Mouse (Mus musculus) MEL (cell line): Measurements from ENCODE around the gene Vps8. TPM values are rescaled to one million over a fixed set of nuclear protein-coding genes. Genes with fewer than 3 reads are reported as not detected.

ENCODE experiments used
- DNase-seq: peaks from one replicate; pipeline ENCODE4 v3.0.0; 2011; ENCODE audit warnings: low read depth, low spot score
- H3K27ac ChIP-seq: 2 replicates; pipeline ENCODE4 v1.5.1; 2012; ENCODE audit warnings: low read depth, mild to moderate bottlenecking, control low read depth, low read length, moderate library complexity; ENCODE audit not compliant: control insufficient read depth
- H3K27me3 ChIP-seq, 2 experiments: fragments of 150-350 bp in 1 of 2; sonication (generic) in 1 of 2; 2 replicates each; pipeline ENCODE4 v1.6.1; 2012; ENCODE audit warnings: low read length in 2 of 2, mild to moderate bottlenecking in 2 of 2, improper control_type of control experiment in 1 of 2, moderate library complexity in 1 of 2; ENCODE audit not compliant: insufficient read depth in 2 of 2, control insufficient read depth in 1 of 2
- H3K36me3 ChIP-seq, 2 experiments: 2 replicates each; pipeline ENCODE4 v1.6.1; 2012 to 2014; ENCODE audit warnings: low read length in 2 of 2, improper control_type of control experiment in 1 of 2, inconsistent platforms in 1 of 2, mild to moderate bottlenecking in 1 of 2; ENCODE audit not compliant: insufficient read depth in 2 of 2, control insufficient read depth in 1 of 2
- H3K4me1 ChIP-seq, 2 experiments: fragments of 150-350 bp in 1 of 2; sonication (generic) in 1 of 2; 2 replicates each; pipeline ENCODE4 v1.6.1; 2012; ENCODE audit warnings: low read length in 2 of 2, improper control_type of control experiment in 1 of 2, mild to moderate bottlenecking in 1 of 2; ENCODE audit not compliant: insufficient read depth in 2 of 2, control insufficient read depth in 1 of 2
- H3K4me3 ChIP-seq, 2 experiments: fragments of 150-350 bp in 1 of 2; sonication (generic) in 1 of 2; 2 replicates each; pipeline ENCODE4 v1.5.1; 2012; ENCODE audit warnings: low read depth in 2 of 2, low read length in 2 of 2, mild to moderate bottlenecking in 2 of 2, moderate library complexity in 2 of 2, control low read depth in 1 of 2, improper control_type of control experiment in 1 of 2; ENCODE audit not compliant: control insufficient read depth in 1 of 2, insufficient read depth in 1 of 2
- H3K79me2 ChIP-seq: 2 replicates; pipeline ENCODE4 v1.6.1; 2012; ENCODE audit warnings: mild to moderate bottlenecking, low read length, moderate library complexity; ENCODE audit not compliant: control insufficient read depth, poor library complexity, insufficient read depth
- H3K9ac ChIP-seq: 2 replicates; pipeline ENCODE4 v1.6.1; 2012; ENCODE audit warnings: low read depth, mild to moderate bottlenecking, control low read depth, low read length, moderate library complexity; ENCODE audit not compliant: control insufficient read depth, poor library complexity, severe bottlenecking
- H3K9me3 ChIP-seq: fragments of 150-350 bp; sonication (generic); replicated peaks from 2 replicates; pipeline ENCODE4 v1.6.1; 2012; ENCODE audit warnings: mild to moderate bottlenecking, low read length, improper control_type of control experiment, moderate library complexity; ENCODE audit not compliant: insufficient read depth
- BHLHE40 ChIP-seq: IDR thresholded peaks from 2 replicates; pipeline ENCODE4 v1.6.1; 2012; ENCODE audit warnings: low read depth, mild to moderate bottlenecking, inconsistent platforms, low read length, improper control_type of control experiment, borderline replicate concordance
- CTCF ChIP-seq, 3 experiments: IDR thresholded peaks in 2 of 3; conservative IDR thresholded peaks in 1 of 3; 2 replicates each; pipeline ENCODE4 v1.5.1; 2011 to 2012; ENCODE audit warnings: low read length in 3 of 3, low read depth in 2 of 3, mild to moderate bottlenecking in 2 of 3, improper control_type of control experiment in 1 of 3, inconsistent platforms in 1 of 3, mixed read lengths in 1 of 3, moderate library complexity in 1 of 3; ENCODE audit not compliant: control insufficient read depth in 1 of 3, insufficient read depth in 1 of 3, poor library complexity in 1 of 3, severe bottlenecking in 1 of 3
- E2F4 ChIP-seq: IDR thresholded peaks from 2 replicates; pipeline ENCODE4 v1.6.1; 2011; ENCODE audit warnings: low read depth, low read length, improper control_type of control experiment, borderline replicate concordance
- GATA1 ChIP-seq: IDR thresholded peaks from 2 replicates; pipeline ENCODE4 v1.6.1; 2011; ENCODE audit warnings: low read depth, low read length, improper control_type of control experiment
- HCFC1 ChIP-seq: IDR thresholded peaks from 2 replicates; pipeline ENCODE4 v1.6.1; 2012; ENCODE audit warnings: low read depth, mild to moderate bottlenecking, inconsistent platforms, low read length, improper control_type of control experiment, moderate library complexity
- JUND ChIP-seq: IDR thresholded peaks from 2 replicates; pipeline ENCODE4 v1.6.1; 2011; ENCODE audit warnings: low read depth, mild to moderate bottlenecking, improper control_type of control experiment, low read length
- KAT2A ChIP-seq: conservative IDR thresholded peaks from 2 replicates; pipeline ENCODE4 v1.6.1; 2012; ENCODE audit warnings: low read depth, low read length, improper control_type of control experiment, inconsistent platforms
- MAFK ChIP-seq: IDR thresholded peaks from 2 replicates; pipeline ENCODE4 v1.6.1; 2011; ENCODE audit warnings: low read depth, mild to moderate bottlenecking, low read length, improper control_type of control experiment, borderline replicate concordance
- MAX ChIP-seq: IDR thresholded peaks from 2 replicates; pipeline ENCODE4 v1.6.1; 2011; ENCODE audit warnings: low read length, improper control_type of control experiment
- MAZ ChIP-seq: IDR thresholded peaks from 2 replicates; pipeline ENCODE4 v1.6.1; 2012; ENCODE audit warnings: low read depth, mild to moderate bottlenecking, inconsistent platforms, low read length, improper control_type of control experiment
- MXI1 ChIP-seq: IDR thresholded peaks from 2 replicates; pipeline ENCODE4 v1.6.1; 2011; ENCODE audit warnings: mild to moderate bottlenecking, low read depth, low read length, improper control_type of control experiment
- MYB ChIP-seq: IDR thresholded peaks from 2 replicates; pipeline ENCODE4 v1.6.1; 2011; ENCODE audit warnings: mild to moderate bottlenecking, low read depth, low read length, improper control_type of control experiment
- NRF1 ChIP-seq: IDR thresholded peaks from 2 replicates; pipeline ENCODE4 v1.6.1; 2014; ENCODE audit warnings: low read depth, mild to moderate bottlenecking, inconsistent platforms, low read length, improper control_type of control experiment, moderate library complexity; ENCODE audit not compliant: poor library complexity, insufficient read depth, severe bottlenecking
- POLR2AphosphoS2 ChIP-seq: IDR thresholded peaks from 2 replicates; pipeline ENCODE4 v1.6.1; 2011; ENCODE audit warnings: low read length, improper control_type of control experiment
- POLR2AphosphoS5 ChIP-seq: IDR thresholded peaks from 2 replicates; pipeline ENCODE4 v1.6.1; 2012; ENCODE audit warnings: low read depth, borderline replicate concordance, mild to moderate bottlenecking, inconsistent platforms, low read length, moderate library complexity, mixed read lengths
- RAD21 ChIP-seq: IDR thresholded peaks from 2 replicates; pipeline ENCODE4 v1.6.1; 2011; ENCODE audit warnings: mild to moderate bottlenecking, low read depth, low read length, improper control_type of control experiment
- RCOR1 ChIP-seq: IDR thresholded peaks from 2 replicates; pipeline ENCODE4 v1.6.1; 2012; ENCODE audit warnings: low read depth, mild to moderate bottlenecking, inconsistent platforms, low read length, improper control_type of control experiment
- SIN3A ChIP-seq: IDR thresholded peaks from 2 replicates; pipeline ENCODE4 v1.6.1; 2012; ENCODE audit warnings: low read length, improper control_type of control experiment, inconsistent platforms
- SMC3 ChIP-seq: IDR thresholded peaks from 2 replicates; pipeline ENCODE4 v1.6.1; 2011; ENCODE audit warnings: low read depth, low read length, improper control_type of control experiment
- TAL1 ChIP-seq: IDR thresholded peaks from 2 replicates; pipeline ENCODE4 v1.6.1; 2012; ENCODE audit warnings: mild to moderate bottlenecking, inconsistent platforms, low read length, moderate library complexity, mixed read lengths
- TBP ChIP-seq: IDR thresholded peaks from 2 replicates; pipeline ENCODE4 v1.8.0; 2011; ENCODE audit warnings: low read depth, low read length, improper control_type of control experiment
- UBTF ChIP-seq: IDR thresholded peaks from 2 replicates; pipeline ENCODE4 v1.6.1; 2012; ENCODE audit warnings: low read depth, mild to moderate bottlenecking, inconsistent platforms, low read length, improper control_type of control experiment, moderate library complexity, borderline replicate concordance; ENCODE audit not compliant: insufficient read depth
- ZC3H11A ChIP-seq: IDR thresholded peaks from 2 replicates; pipeline ENCODE4 v1.6.1; 2012; ENCODE audit warnings: low read depth, mild to moderate bottlenecking, inconsistent platforms, low read length, improper control_type of control experiment
- ZKSCAN1 ChIP-seq: IDR thresholded peaks from 2 replicates; pipeline ENCODE4 v1.6.1; 2012; ENCODE audit warnings: low read depth, mild to moderate bottlenecking, inconsistent platforms, low read length, improper control_type of control experiment, moderate library complexity
- ZMIZ1 ChIP-seq: IDR thresholded peaks from 2 replicates; pipeline ENCODE4 v1.6.1; 2012; ENCODE audit warnings: low read depth, mild to moderate bottlenecking, inconsistent platforms, low read length, improper control_type of control experiment, moderate library complexity
- ZNF384 ChIP-seq: IDR thresholded peaks from 2 replicates; pipeline ENCODE4 v1.6.1; 2012; ENCODE audit warnings: low read depth, mild to moderate bottlenecking, inconsistent platforms, low read length, improper control_type of control experiment
- polyA plus RNA-seq, 2 experiments: library from polyadenylated mRNA; stranded (reverse) in 1 of 2; unstranded in 1 of 2; fragments of >175 nt in 1 of 2; fragments of >200 nt in 1 of 2; gene quantifications; 2 replicates each; pipeline versions ENCODE4 v1.2.1 to v1.2.4; 2012; ENCODE audit warnings: low replicate concordance in 2 of 2, low read depth in 1 of 2; ENCODE audit not compliant: insufficient read length in 2 of 2, insufficient read depth in 1 of 2, missing spikeins in 1 of 2
- total RNA-seq: library from RNA; depleted of rRNA; stranded (reverse); fragments of 300-350 nt; gene quantifications from 2 replicates; pipeline ENCODE4 v1.2.3, GENCODE M21; 2012

Gene Vps8
- total and polyA plus RNA-seq, 3 experiments: 10.5 to 14.0 TPM; not detected in 1

DNA sequence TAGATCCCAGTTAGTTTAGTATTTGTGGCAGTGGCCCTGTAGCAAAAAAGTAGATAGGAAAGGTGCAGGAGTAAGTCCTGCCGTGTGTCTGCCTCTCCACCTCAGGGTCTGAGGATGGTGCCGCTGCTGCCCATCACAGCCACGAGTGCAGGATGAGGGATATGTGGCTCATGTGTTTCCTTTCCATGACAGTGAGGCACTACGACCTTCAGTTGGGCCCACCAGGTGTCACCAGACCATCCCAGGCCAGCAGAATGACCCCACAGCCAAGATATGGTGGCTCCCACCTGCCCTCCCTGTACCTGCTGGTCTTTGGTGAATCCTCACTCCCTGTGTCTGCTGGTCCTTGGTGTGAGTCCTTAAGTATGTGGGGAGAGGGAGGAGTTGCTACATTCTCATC, 228.2 kb downstream of the Vps8 start:
- Histone ChIP-seq H3K79me2 (no peaks in the 10 kb centered on the region), H3K4me1 (peaks cover 10 to 14% of the 10 kb centered on the region in 2 experiments), H3K9ac (no peak overlapping the region), H3K36me3 (peaks cover 0 to 7% of the 10 kb centered on the region in 2 experiments; a peak in 2 of 4 replicates), H3K27me3 (no peaks in the 10 kb centered on the region), H3K27ac (no peak overlapping the region), H3K4me3 (no peak overlapping the region), H3K9me3 (no peaks in the 10 kb centered on the region)
- no peak for DNase-seq
- TF ChIP-seq MAFK (no peak), HCFC1 (no peak), MAX (no peak), ZKSCAN1 (no peak), POLR2AphosphoS2 (no peak), GATA1 (no peak), UBTF (no peak), RAD21 (no peak), NRF1 (no peak), E2F4 (no peak), POLR2AphosphoS5 (no peak), MXI1 (no peak), ZC3H11A (no peak), BHLHE40 (no peak), ZMIZ1 (no peak), SMC3 (no peak), TBP (no peak), RCOR1 (no peak)

DNA sequence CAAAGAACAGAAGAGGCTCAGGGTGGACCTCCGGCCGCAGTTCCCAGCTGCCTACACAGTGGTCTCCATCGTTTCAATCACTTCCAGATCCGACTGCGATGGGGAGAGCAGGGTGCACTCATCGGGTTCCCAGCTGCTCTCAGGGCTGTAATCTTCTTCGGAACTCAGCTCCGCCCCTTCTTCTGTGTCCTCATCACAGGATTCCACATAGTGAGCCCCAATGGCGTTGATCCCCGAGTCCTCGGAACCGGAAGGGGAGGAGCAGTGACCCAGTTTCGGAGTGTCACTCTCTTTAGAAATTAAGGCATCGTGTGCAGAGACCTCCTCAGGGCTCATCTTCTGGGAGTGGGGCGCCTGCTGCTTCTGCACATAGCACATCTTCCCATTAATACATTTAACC, 230.2 kb downstream of the Vps8 start:
- Histone ChIP-seq H3K79me2 (no peaks in the 10 kb centered on the region), H3K27ac (no peak overlapping the region), H3K4me3 (no peak overlapping the region), H3K36me3 (peaks cover 0 to 7% of the 10 kb centered on the region in 2 experiments; a peak in 2 of 4 replicates), H3K4me1 (peaks cover 5 to 13% of the 10 kb centered on the region in 2 experiments; a peak in 3 of 4 replicates), H3K27me3 (no peaks in the 10 kb centered on the region), H3K9me3 (no peaks in the 10 kb centered on the region), H3K9ac (no peak overlapping the region)
- TF ChIP-seq JUND: no peak
- no peak for TF ChIP-seq ZNF384
- TF ChIP-seq CTCF (IDR thresholded peaks at IDR 0.05 in 2 of 3, conservative IDR thresholded peaks at IDR 0.05 in 1 of 3; ENCODE audit: control insufficient read depth in 1 of 3, insufficient read depth in 1 of 3, low read depth in 2 of 3, low read length in 3 of 3, poor library complexity in 1 of 3, severe bottlenecking in 1 of 3): no peak
- no peak for TF ChIP-seq MAX
- no peak for TF ChIP-seq HCFC1
- TF ChIP-seq MAFK: no peak
- TF ChIP-seq KAT2A: no peak
- no peak for TF ChIP-seq ZMIZ1
- TF ChIP-seq RAD21: no peak
- no peak for TF ChIP-seq TAL1
- TF ChIP-seq NRF1: no peak
- TF ChIP-seq SIN3A: no peak
- no peak for TF ChIP-seq MYB
- no peak for TF ChIP-seq UBTF
- TF ChIP-seq MAZ: no peak
- DNase-seq: no peak
